Mouse (Mus musculus) small intestine, adult 2 months (tissue): Measurements from ENCODE around the gene Ctse. TPM values are rescaled to one million over a fixed set of nuclear protein-coding genes. Genes with fewer than 3 reads are reported as not detected.

Experiments used
- H3K27ac ChIP-seq: fragments of 200-500 bp; 2 replicates; pipeline ENCODE4 v1.5.1; 2012; ENCODE audit warnings: low read depth, low read length, control low read depth, inconsistent platforms; ENCODE audit not compliant: insufficient read depth
- H3K27me3 ChIP-seq: fragments of 200-500 bp; 2 replicates; pipeline ENCODE4 v1.6.1; 2012; ENCODE audit warnings: mild to moderate bottlenecking, moderate library complexity, low read length, inconsistent platforms; ENCODE audit not compliant: control insufficient read depth, insufficient read depth
- H3K36me3 ChIP-seq: fragments of 200-500 bp; 2 replicates; pipeline ENCODE4 v1.6.1; 2012; ENCODE audit warnings: mild to moderate bottlenecking, low read length, control low read depth, inconsistent platforms; ENCODE audit not compliant: control insufficient read depth, insufficient read depth
- H3K4me1 ChIP-seq: fragments of 200-500 bp; 2 replicates; pipeline ENCODE4 v1.6.1; 2012; ENCODE audit warnings: low read length, inconsistent platforms, mixed read lengths; ENCODE audit not compliant: control insufficient read depth, insufficient read depth, insufficient read length
- H3K4me3 ChIP-seq: fragments of 200-500 bp; 2 replicates; pipeline ENCODE4 v1.5.1; 2012; ENCODE audit warnings: low read depth, mild to moderate bottlenecking, control low read depth, inconsistent platforms, low read length, moderate library complexity
- CTCF ChIP-seq: fragments of 200-500 bp; IDR thresholded peaks from 2 replicates; pipeline ENCODE4 v1.5.1; 2012; ENCODE audit warnings: low read depth, mild to moderate bottlenecking, control low read depth, inconsistent platforms, low read length, moderate library complexity, mixed read lengths; ENCODE audit not compliant: insufficient replicate concordance, insufficient read length; ENCODE audit errors: extremely low read depth
- POLR2A ChIP-seq: fragments of 200-500 bp; IDR thresholded peaks from 2 replicates; pipeline ENCODE4 v1.6.1; 2012; ENCODE audit warnings: low read depth, mild to moderate bottlenecking, control low read depth, inconsistent platforms, low read length, moderate library complexity
- WGBS: fragments of 180-500 bp; shearing (Covaris S2); methylation state at CpG from one replicate; pipeline ENCODE4 v1.1.7; 2018; 5-methylcytosine and 5-hydroxymethylcytosine counted together
- polyA plus RNA-seq: library from polyadenylated mRNA; depleted of rRNA; stranded (reverse); fragments of >200 nt; gene quantifications from 2 replicates; pipeline ENCODE4 v1.2.3, GENCODE M21; 2012

Ctse gene
- polyA plus RNA-seq, 1 experiment: 4.2 TPM

- no peaks in the 10 kb centered on the region for H3K4me1 ChIP-seq
- no peak overlapping the region for H3K27ac ChIP-seq
- no peaks in the 10 kb centered on the region for H3K27me3 ChIP-seq
- no peaks in the 10 kb centered on the region for H3K36me3 ChIP-seq
- H3K4me3 ChIP-seq: no peak overlapping the region
- TF ChIP-seq POLR2A: no peak
- no peak for TF ChIP-seq CTCF
- 85% methylated on average over 5 of the region's 5 CpGs for WGBS
Measured at GRCm38 (mm10) chr1:131701391-131701790, 63.3 kb downstream of the Ctse start.

GRCm38 (mm10) chr1:131702094-131702766 is 64.1 kb downstream of the Ctse start:
- no peak overlapping the region for H3K4me3 ChIP-seq
- 36% methylated on average over 8 of the region's 8 CpGs for WGBS
- H3K27me3 ChIP-seq: no peaks in the 10 kb centered on the region
- no peaks in the 10 kb centered on the region for H3K36me3 ChIP-seq
- H3K4me1 ChIP-seq: no peaks in the 10 kb centered on the region
- H3K27ac ChIP-seq: no peak overlapping the region
- no peak for TF ChIP-seq CTCF
- no peak for TF ChIP-seq POLR2A

- H3K36me3 ChIP-seq: no peaks in the 10 kb centered on the region
- H3K4me3 ChIP-seq: no peak overlapping the region
- no peaks in the 10 kb centered on the region for H3K4me1 ChIP-seq
- WGBS: 70% methylated on average over 2 of the region's 2 CpGs
- no peak overlapping the region for H3K27ac ChIP-seq
- no peak for TF ChIP-seq POLR2A
- TF ChIP-seq CTCF: no peak
- H3K27me3 ChIP-seq: no peaks in the 10 kb centered on the region
Measured at GRCm38 (mm10) chr1:131703482-131703881, 65.4 kb downstream of the Ctse start.

DNA sequence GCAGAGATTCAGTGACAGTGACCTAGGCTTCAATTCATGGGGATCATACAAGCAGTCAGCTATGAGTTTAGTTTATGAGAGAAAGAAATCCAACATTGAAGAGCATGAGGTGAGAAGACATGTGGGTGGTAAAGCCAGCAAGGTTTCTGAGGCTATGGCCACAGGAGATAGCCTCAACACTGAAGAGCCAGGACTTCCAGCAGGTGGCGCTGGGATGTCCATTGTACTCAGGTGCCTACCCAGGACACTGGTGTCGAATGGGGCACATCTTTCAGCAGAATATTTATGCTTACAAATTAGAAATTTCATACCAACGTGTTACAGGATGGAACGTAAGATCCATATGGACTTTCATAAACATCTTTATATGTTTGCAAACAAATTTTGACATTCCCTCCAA is 70.2 kb downstream of the Ctse start:
- WGBS: 18% methylated on average over 4 of the region's 4 CpGs
- TF ChIP-seq POLR2A: no peak
- TF ChIP-seq CTCF: peak; percentile 61; the same call in 1 of the 2 replicates

GRCm38 (mm10) chr1:131711518-131711917 is 73.4 kb downstream of the Ctse start:
- Histone ChIP-seq H3K36me3 (no peaks in the 10 kb centered on the region), H3K27me3 (no peaks in the 10 kb centered on the region), H3K27ac (no peak overlapping the region), H3K4me1 (no peaks in the 10 kb centered on the region), H3K4me3 (no peak overlapping the region)
- no peak for TF ChIP-seq CTCF
- 81% methylated on average over 10 of the region's 10 CpGs for WGBS

More for the DNA sequence above, 70.2 kb downstream of the Ctse start:
- Histone ChIP-seq H3K4me3 (no peak overlapping the region), H3K36me3 (no peaks in the 10 kb centered on the region), H3K4me1 (no peaks in the 10 kb centered on the region), H3K27ac (no peak overlapping the region), H3K27me3 (no peaks in the 10 kb centered on the region)

DNA sequence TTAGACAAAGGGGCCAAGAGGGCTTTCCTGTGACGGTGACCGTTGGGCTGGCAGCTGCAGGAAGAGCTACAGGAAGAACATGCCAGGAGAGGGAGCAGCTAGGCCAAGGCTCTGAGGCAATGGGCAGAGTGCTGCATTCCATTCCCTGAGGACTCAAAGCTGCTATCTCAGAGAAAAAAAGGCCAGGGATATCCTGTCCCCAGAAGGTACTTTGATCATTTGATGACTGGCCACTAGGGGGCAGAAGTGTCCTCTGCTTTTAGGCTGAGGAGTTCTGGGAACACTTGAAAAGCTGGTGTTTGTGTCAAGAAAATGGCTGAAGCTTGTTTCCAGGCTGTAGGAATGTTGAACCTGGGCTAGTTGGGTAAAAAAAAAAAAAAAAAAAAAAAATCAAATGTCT is 74.3 kb downstream of the Ctse start:
- no peak overlapping the region for H3K27ac ChIP-seq
- 28% methylated on average over 2 of the region's 2 CpGs for WGBS
- H3K36me3 ChIP-seq: no peaks in the 10 kb centered on the region
- TF ChIP-seq POLR2A (no peak), CTCF (peak; percentile 45; the same call in 1 of the 2 replicates)
- no peaks in the 10 kb centered on the region for H3K27me3 ChIP-seq
- H3K4me1 ChIP-seq: no peaks in the 10 kb centered on the region
- H3K4me3 ChIP-seq: no peak overlapping the region

DNA sequence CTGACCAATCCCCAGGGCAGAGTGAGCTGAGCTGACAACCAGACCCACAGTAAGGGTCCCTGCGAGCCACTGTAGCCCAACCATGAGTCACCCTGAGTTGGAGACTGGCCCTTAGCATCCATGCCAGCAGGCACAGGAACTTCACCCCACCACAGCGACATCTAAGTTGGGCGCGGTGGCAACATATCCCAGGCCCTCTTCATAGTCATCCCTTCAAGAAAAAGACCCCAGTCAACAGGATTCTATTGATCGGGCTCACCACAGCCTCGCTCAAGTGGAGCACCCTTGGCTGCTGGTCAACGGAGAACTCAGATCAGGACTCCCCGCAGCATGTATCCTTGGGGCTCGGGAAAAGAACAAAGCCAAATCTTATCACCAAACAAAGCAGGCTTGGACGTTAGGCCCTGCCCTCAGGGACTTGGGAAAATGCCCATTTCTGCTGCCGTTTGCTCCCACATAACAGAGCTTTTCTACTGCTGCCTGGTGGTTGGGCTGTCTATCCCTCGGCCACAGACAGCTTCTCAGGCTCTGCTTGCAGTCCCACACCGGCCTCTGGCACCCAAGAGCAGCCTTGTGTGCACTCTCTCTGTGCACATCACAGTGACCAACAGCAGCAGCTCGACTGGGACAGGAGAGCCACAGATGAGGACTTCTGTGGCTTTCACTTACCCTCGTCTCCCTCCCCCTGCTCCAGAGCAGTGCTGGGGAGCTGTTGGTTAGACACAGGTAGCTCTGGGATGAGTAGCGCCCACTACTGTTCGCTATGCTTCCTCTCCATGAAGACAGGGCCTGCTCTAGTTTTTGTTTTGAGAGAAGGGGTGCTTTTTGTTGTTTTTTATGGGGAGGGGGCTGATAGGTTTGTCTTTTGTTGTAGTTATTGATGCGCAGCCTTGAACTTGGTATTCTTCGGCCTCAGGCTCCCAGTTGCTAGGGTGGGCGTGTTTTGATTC is 76.6 kb downstream of the Ctse start:
- no peaks in the 10 kb centered on the region for H3K36me3 ChIP-seq
- H3K27me3 ChIP-seq: no peaks in the 10 kb centered on the region
- WGBS: 71% methylated on average over 20 of the region's 20 CpGs
- no peak overlapping the region for H3K27ac ChIP-seq
- no peak for TF ChIP-seq CTCF
- no peak for TF ChIP-seq POLR2A
- H3K4me1 ChIP-seq: no peaks in the 10 kb centered on the region
- no peak overlapping the region for H3K4me3 ChIP-seq
